Mouse (Mus musculus): ENCODE results near the gene Rnf10. TPM values are rescaled to one million over a fixed set of nuclear protein-coding genes. Genes with fewer than 3 reads are reported as not detected.
A peak's percentile ranks its signal among the peaks of the same experiment; 100 is the strongest.

Gene Rnf10
- polyA plus RNA-seq, 1 experiment from 2014 or later = 85.1 TPM

DNA sequence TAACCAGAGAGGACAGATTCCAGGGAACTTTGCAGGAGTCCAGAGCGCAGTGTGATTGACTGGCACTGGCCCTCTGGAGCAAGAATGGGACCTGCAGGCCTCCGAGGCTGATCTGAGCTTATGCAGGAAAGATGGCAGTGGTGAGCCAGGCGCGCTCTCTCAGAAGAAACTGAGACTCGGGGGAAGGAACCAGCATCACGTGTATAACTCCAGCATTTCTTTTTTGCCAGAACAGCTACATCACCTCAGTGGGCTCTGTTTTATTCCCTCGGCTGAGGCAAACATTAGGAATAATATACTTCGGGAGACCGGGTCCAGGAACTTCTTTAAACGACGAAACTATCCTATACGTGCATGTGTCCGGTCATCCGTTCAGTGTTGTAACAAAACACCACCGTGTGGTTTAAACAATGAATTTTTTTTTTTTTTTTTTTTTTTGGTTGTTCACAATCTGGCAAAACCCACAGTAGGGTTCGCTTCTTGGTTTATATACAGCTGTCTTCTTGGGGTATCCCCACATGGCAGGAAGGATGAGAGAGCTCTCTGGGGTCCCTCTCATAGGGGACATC lies 41.1 kb downstream of the Rnf10 start:
- Histone ChIP-seq H3K4me3 (replicated peaks; ENCODE audit: low read length) (no peak overlapping the region), H3K4me1 (ENCODE audit: control insufficient read depth, insufficient read depth, low read length) (peaks cover 4% of the 10 kb centered on the region), H3K4me2 (ENCODE audit: low read depth, low read length) (no peak overlapping the region), H3K9ac (ENCODE audit: low read length) (no peak overlapping the region), H3K27ac (ENCODE audit: low read length) (no peak overlapping the region), H3K27me3 (ENCODE audit: control insufficient read depth, insufficient read depth, low read length) (0 out of 2 replicates have a peak, but pooled peaks cover 2% of the 10 kb centered on the region), H3K36me3 (ENCODE audit: control insufficient read depth, insufficient read depth, low read length) (no peaks in the 10 kb centered on the region), H3K9me3 (replicated peaks; ENCODE audit: control insufficient read depth, low read length) (no peaks in the 10 kb centered on the region)
- ATAC-seq (ENCODE audit: insufficient read depth, low FRiP score) = no peak
- 36% methylated on average over 16 of the region's 16 CpGs for WGBS

GRCm38 (mm10) chr5:115230830-115231551 lies 41.7 kb downstream of the Rnf10 start:
- no peaks in the 10 kb centered on the region for H3K9me3 ChIP-seq (replicated peaks; ENCODE audit: control insufficient read depth, low read length)
- no peak overlapping the region for H3K9ac ChIP-seq (ENCODE audit: low read length)
- no peak for ATAC-seq (ENCODE audit: insufficient read depth, low FRiP score)
- peaks cover 4% of the 10 kb centered on the region for H3K4me1 ChIP-seq (ENCODE audit: control insufficient read depth, insufficient read depth, low read length)
- no peak overlapping the region for H3K4me2 ChIP-seq (ENCODE audit: low read depth, low read length)
- H3K27me3 ChIP-seq (ENCODE audit: control insufficient read depth, insufficient read depth, low read length) = 0 out of 2 replicates have a peak, but pooled peaks cover 2% of the 10 kb centered on the region
- no peak overlapping the region for H3K27ac ChIP-seq (ENCODE audit: low read length)
- H3K36me3 ChIP-seq (ENCODE audit: control insufficient read depth, insufficient read depth, low read length) = no peaks in the 10 kb centered on the region
- 53% methylated on average over 15 of the region's 15 CpGs for WGBS
- H3K4me3 ChIP-seq (replicated peaks; ENCODE audit: low read length) = no peak overlapping the region

- 74% methylated on average over 3 of the region's 3 CpGs for WGBS
- Histone ChIP-seq H3K36me3 (ENCODE audit: control insufficient read depth, insufficient read depth, low read length) (no peaks in the 10 kb centered on the region), H3K9ac (ENCODE audit: low read length) (no peak overlapping the region), H3K27ac (ENCODE audit: low read length) (no peak overlapping the region), H3K9me3 (replicated peaks; ENCODE audit: control insufficient read depth, low read length) (peaks cover 2% of the 10 kb centered on the region; the same call in 1 of the 2 replicates), H3K4me3 (replicated peaks; ENCODE audit: low read length) (no peak overlapping the region), H3K27me3 (ENCODE audit: control insufficient read depth, insufficient read depth, low read length) (peaks cover 4% of the 10 kb centered on the region; the same call in 1 of the 2 replicates), H3K4me1 (ENCODE audit: control insufficient read depth, insufficient read depth, low read length) (no peaks in the 10 kb centered on the region), H3K4me2 (ENCODE audit: low read depth, low read length) (no peak overlapping the region)
- no peak for ATAC-seq (ENCODE audit: insufficient read depth, low FRiP score)
Measured at GRCm38 (mm10) chr5:115222485-115222884, 50.2 kb downstream of the Rnf10 start.

DNA sequence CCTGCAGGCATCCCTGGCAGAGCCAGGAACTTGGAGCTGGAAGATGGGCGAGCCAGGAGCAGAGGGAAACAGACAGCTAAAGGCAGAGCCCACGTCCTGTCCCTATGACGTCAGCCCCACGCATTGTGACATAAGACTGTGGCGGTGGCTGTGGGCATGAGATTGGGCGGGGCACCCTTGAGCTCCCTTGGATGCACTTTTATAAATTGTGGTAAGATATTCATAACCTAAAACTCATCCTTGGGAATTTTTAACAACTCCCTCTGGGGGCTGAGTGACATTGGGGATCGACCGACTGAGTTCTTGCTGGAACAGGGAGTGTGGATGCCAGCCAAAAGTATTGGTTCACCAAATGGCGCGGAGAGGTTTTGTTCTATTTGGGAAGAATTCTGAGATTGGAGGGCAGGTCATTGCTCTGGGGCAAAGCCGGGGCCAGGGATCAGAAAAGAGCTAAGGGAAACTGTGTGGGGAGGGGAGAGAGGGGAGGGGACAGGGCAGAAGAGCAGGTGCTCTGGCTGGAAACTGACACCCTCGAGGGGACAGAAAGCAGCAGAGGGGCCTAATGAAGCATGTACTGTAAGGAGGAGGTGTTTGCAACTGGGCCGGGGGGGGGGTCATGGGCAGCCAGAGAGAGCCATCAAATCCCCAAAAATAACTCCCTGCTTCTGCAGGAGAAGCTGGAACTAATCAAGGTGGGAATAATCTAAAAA lies 51.6 kb downstream of the Rnf10 start:
- Histone ChIP-seq H3K9ac (ENCODE audit: low read length) (no peak overlapping the region), H3K9me3 (replicated peaks; ENCODE audit: control insufficient read depth, low read length) (peaks cover 2% of the 10 kb centered on the region; the same call in 1 of the 2 replicates), H3K4me3 (replicated peaks; ENCODE audit: low read length) (no peak overlapping the region), H3K27ac (ENCODE audit: low read length) (no peak overlapping the region), H3K4me2 (ENCODE audit: low read depth, low read length) (no peak overlapping the region), H3K27me3 (ENCODE audit: control insufficient read depth, insufficient read depth, low read length) (peaks cover 4% of the 10 kb centered on the region; the same call in 1 of the 2 replicates), H3K4me1 (ENCODE audit: control insufficient read depth, insufficient read depth, low read length) (no peaks in the 10 kb centered on the region), H3K36me3 (ENCODE audit: control insufficient read depth, insufficient read depth, low read length) (no peaks in the 10 kb centered on the region)
- ATAC-seq (ENCODE audit: insufficient read depth, low FRiP score) = no peak
- 35% methylated on average over 13 of the region's 13 CpGs for WGBS

GRCm38 (mm10) chr5:115217998-115218397 lies 54.7 kb downstream of the Rnf10 start:
- Histone ChIP-seq H3K4me1 (ENCODE audit: control insufficient read depth, insufficient read depth, low read length) (0 out of 2 replicates have a peak, but pooled peaks cover 4% of the 10 kb centered on the region), H3K27ac (ENCODE audit: low read length) (no peak overlapping the region)
- no peak for ATAC-seq (ENCODE audit: insufficient read depth, low FRiP score)

DNA sequence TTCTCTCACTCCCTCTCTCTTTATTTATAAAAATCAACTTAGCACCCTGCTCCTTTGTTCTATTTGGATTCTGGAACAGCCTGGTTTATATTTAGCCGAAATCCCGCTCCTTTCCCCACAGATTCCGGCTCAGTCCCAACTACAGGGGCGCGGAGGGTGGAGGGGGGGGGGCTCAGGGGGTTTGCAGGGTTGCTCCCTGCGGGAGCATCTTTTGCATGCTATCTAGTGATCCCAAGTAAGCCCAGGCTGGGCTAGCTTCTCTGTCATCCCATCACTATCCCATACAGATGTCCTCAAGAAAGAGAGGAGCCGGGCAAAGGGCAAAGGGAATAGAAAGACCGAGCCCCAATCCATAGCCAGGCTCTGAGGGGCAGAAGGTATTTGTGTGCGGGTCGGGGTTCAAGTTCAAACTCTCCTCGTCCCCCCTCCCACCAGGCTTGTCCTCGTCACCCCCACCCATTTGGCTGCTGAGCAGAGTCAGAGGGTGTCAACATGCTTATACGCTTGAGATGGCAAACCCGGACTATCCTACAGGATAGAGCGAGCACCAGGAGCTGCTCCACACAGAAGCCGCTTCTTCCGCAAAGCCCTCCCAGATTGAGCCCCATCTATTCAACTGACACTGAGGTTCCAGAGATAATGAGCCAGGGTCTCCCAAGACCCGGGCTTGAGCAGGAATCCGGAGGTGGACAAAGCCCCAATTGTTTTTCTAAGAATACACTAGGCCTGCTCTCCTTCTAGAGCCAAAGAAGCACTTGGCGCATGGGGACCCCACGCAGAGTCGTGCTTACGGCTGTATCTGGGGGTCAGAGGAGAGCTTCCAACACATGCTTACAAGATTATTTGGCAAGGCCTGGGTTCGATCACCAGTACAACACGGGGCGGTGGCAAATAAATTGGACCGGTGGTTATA lies 57.2 kb downstream of the Rnf10 start:
- Histone ChIP-seq H3K9me3 (replicated peaks; ENCODE audit: control insufficient read depth, low read length) (no peaks in the 10 kb centered on the region), H3K9ac (ENCODE audit: low read length) (peak overlapping the region; percentile 60), H3K36me3 (ENCODE audit: control insufficient read depth, insufficient read depth, low read length) (no peaks in the 10 kb centered on the region), H3K4me3 (replicated peaks; ENCODE audit: low read length) (peak overlapping the region; percentile 46), H3K4me1 (ENCODE audit: control insufficient read depth, insufficient read depth, low read length) (0 out of 2 replicates have a peak, but pooled peaks cover 4% of the 10 kb centered on the region), H3K4me2 (ENCODE audit: low read depth, low read length) (peak overlapping the region; percentile 61), H3K27me3 (ENCODE audit: control insufficient read depth, insufficient read depth, low read length) (peaks cover under 1% of the 10 kb centered on the region), H3K27ac (ENCODE audit: low read length) (no peak overlapping the region)
- ATAC-seq (ENCODE audit: insufficient read depth, low FRiP score) = peak; percentile 40; the same call in 1 of the 2 replicates
- WGBS = 33% methylated on average over 27 of the region's 27 CpGs

More at GRCm38 (mm10) chr5:115217998-115218397, 54.7 kb downstream of the Rnf10 start:
- Histone ChIP-seq H3K9me3 (replicated peaks; ENCODE audit: control insufficient read depth, low read length) (peaks cover 2% of the 10 kb centered on the region; the same call in 1 of the 2 replicates), H3K36me3 (ENCODE audit: control insufficient read depth, insufficient read depth, low read length) (no peaks in the 10 kb centered on the region), H3K4me2 (ENCODE audit: low read depth, low read length) (no peak overlapping the region), H3K9ac (ENCODE audit: low read length) (no peak overlapping the region), H3K4me3 (replicated peaks; ENCODE audit: low read length) (no peak overlapping the region), H3K27me3 (ENCODE audit: control insufficient read depth, insufficient read depth, low read length) (peaks cover 4% of the 10 kb centered on the region)
- 90% methylated on average over 12 of the region's 12 CpGs for WGBS

- Histone ChIP-seq H3K9ac (ENCODE audit: low read length) (peak overlapping the region; percentile 60), H3K4me1 (ENCODE audit: control insufficient read depth, insufficient read depth, low read length) (0 out of 2 replicates have a peak, but pooled peaks cover 4% of the 10 kb centered on the region), H3K27me3 (ENCODE audit: control insufficient read depth, insufficient read depth, low read length) (no peaks in the 10 kb centered on the region; the same call in 1 of the 2 replicates), H3K4me2 (ENCODE audit: low read depth, low read length) (peak overlapping the region; percentile 61), H3K27ac (ENCODE audit: low read length) (no peak overlapping the region), H3K4me3 (replicated peaks; ENCODE audit: low read length) (peak overlapping the region; percentile 46), H3K36me3 (ENCODE audit: control insufficient read depth, insufficient read depth, low read length) (no peaks in the 10 kb centered on the region), H3K9me3 (replicated peaks; ENCODE audit: control insufficient read depth, low read length) (no peaks in the 10 kb centered on the region)
- no peak for ATAC-seq (ENCODE audit: insufficient read depth, low FRiP score)
- 2% methylated on average over 17 of the region's 17 CpGs for WGBS
Measured at GRCm38 (mm10) chr5:115214864-115215263, 57.8 kb downstream of the Rnf10 start.

DNA sequence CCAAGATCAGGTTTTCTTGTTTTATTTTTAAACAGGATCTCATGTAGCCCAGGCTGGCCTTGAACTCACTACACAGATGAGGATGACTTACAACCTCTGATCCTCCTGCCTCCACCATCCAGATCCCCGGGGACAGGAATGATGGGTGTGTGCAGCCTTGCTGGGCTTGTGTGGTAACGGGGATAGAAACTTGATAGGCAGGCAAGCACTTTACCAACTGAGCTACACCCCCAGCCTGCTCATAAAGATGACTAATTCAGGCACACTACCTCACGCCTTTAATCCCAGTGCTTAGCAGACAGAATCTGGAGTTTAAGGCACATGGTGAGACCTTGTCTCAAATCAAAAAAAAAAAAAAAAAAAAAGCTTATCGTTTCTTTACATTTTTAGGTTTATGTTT lies 59.8 kb downstream of the Rnf10 start:
- ATAC-seq (ENCODE audit: insufficient read depth, low FRiP score) = no peak
- Histone ChIP-seq H3K4me1 (ENCODE audit: control insufficient read depth, insufficient read depth, low read length) (0 out of 2 replicates have a peak, but pooled peaks cover 4% of the 10 kb centered on the region), H3K4me3 (replicated peaks; ENCODE audit: low read length) (no peak overlapping the region), H3K27me3 (ENCODE audit: control insufficient read depth, insufficient read depth, low read length) (no peaks in the 10 kb centered on the region; the same call in 1 of the 2 replicates), H3K9me3 (replicated peaks; ENCODE audit: control insufficient read depth, low read length) (no peaks in the 10 kb centered on the region), H3K27ac (ENCODE audit: low read length) (no peak overlapping the region), H3K36me3 (ENCODE audit: control insufficient read depth, insufficient read depth, low read length) (no peaks in the 10 kb centered on the region), H3K9ac (ENCODE audit: low read length) (no peak overlapping the region), H3K4me2 (ENCODE audit: low read depth, low read length) (no peak overlapping the region)
- WGBS = 60% methylated on average over 4 of the region's 4 CpGs
